Comparison of ENCODE assay signal across 7 mouse cellular contexts in the genomic region with DNA sequence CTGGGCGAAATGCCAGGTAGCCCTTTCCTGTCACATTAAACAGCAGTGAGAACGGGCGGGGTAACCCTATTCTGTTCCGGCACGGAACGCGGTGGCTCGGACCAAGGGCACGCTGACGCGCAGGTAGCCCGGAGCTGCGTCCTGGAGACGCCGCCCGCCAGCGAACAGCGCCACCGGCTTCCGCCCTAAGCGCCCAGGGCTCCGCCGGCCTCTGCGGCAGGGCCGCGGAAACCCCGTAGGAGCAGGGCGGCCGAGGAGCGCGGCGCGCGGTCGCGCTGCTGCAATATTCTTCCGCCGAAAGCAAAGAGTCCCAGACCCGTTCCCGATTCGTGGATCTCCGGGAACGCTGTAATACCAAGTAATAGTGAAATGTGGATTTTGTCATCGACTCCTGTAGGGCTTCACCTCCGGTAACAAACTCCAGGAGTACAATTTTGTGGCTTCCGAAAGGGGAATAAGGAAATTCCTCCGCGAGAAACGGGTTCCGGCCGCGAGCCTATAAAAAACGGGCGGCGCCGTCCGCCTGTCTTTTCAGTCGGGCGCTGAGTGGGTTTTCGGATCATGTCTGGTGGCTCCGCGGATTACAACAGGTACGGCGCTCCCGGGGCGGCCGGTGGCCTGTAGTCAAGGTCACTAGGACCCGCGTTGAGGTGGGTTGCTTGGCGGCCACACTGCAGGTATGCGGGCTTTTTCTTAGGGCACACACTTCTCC. TPM values are rescaled to one million over a fixed set of nuclear protein-coding genes. Genes with fewer than 3 reads are reported as not detected.
DNase-seq lines count a peak whose midpoint lies in the region; ATAC-seq lines count a peak whose summit lies in the region.

A gene (plus strand): TSS at position 214 of the 712 bp plus-strand sequence.

- peak within 1 kb of the TSS; percentile 98 for H3K9ac ChIP-seq in midbrain, embryonic 13.5 days (replicated peaks)

- peak within 1 kb of the TSS; percentile 96 for H3K4me2 ChIP-seq in midbrain, embryonic 13.5 days (replicated peaks)

- H3K36me3 ChIP-seq in embryonic facial prominence, embryonic 10.5 days (replicated peaks): peaks cover 43% of the 10 kb centered on the region
- peaks cover 43% of the 10 kb centered on the region for H3K36me3 ChIP-seq in limb, embryonic 10.5 days
- H3K36me3 ChIP-seq in midbrain, embryonic 13.5 days: peaks cover 38% of the 10 kb centered on the region

- peaks cover 31% of the 10 kb centered on the region for H3K4me1 ChIP-seq in embryonic facial prominence, embryonic 10.5 days
- peaks cover 21% of the 10 kb centered on the region for H3K4me1 ChIP-seq in limb, embryonic 10.5 days
- peaks cover 43% of the 10 kb centered on the region for H3K4me1 ChIP-seq in midbrain, embryonic 13.5 days (replicated peaks)

- no peaks in the 10 kb centered on the region for H3K27me3 ChIP-seq in embryonic facial prominence, embryonic 10.5 days (replicated peaks; ENCODE audit: low read depth, poor library complexity, severe bottlenecking)
- no peaks in the 10 kb centered on the region for H3K27me3 ChIP-seq in limb, embryonic 10.5 days (ENCODE audit: low read depth, poor library complexity, severe bottlenecking)
- 0 out of 2 replicates have a peak, but pooled peaks cover 6% of the 10 kb centered on the region for H3K27me3 ChIP-seq in midbrain, embryonic 13.5 days

- WGBS in embryonic facial prominence, embryonic 10.5 days: under 1% methylated on average over 71 of the region's 71 CpGs
- under 1% methylated on average over 71 of the region's 71 CpGs for WGBS in limb, embryonic 10.5 days
- WGBS in midbrain, embryonic 13.5 days: under 1% methylated on average over 70 of the region's 71 CpGs

- H3K9me3 ChIP-seq in embryonic facial prominence, embryonic 10.5 days: no peaks in the 10 kb centered on the region
- H3K9me3 ChIP-seq in limb, embryonic 10.5 days (replicated peaks): no peaks in the 10 kb centered on the region
- H3K9me3 ChIP-seq in midbrain, embryonic 13.5 days: no peaks in the 10 kb centered on the region

- H3K27ac ChIP-seq in embryonic facial prominence, embryonic 10.5 days (replicated peaks): peak within 1 kb of the TSS; percentile 98
- peak within 1 kb of the TSS; percentile 99 for H3K27ac ChIP-seq in limb, embryonic 10.5 days
- peak within 1 kb of the TSS; percentile 96 for H3K27ac ChIP-seq in midbrain, embryonic 13.5 days

- DNase-seq in adrenal gland, postnatal 10 days: peak; percentile 96
- DNase-seq in embryonic facial prominence, embryonic 10.5 days (ENCODE audit: low spot score): peak; percentile 93
- DNase-seq in kidney, adult 11 months: peak; percentile 90
- DNase-seq in limb, embryonic 10.5 days (ENCODE audit: low spot score): peak; percentile 91
- peak; percentile 88 for DNase-seq in spleen, adult 12 weeks (ENCODE audit: low spot score)

- peak within 1 kb of the TSS; percentile 79 for H3K4me3 ChIP-seq in embryonic facial prominence, embryonic 10.5 days
- H3K4me3 ChIP-seq in limb, embryonic 10.5 days: peak within 1 kb of the TSS; percentile 96
- peak within 1 kb of the TSS; percentile 81 for H3K4me3 ChIP-seq in midbrain, embryonic 13.5 days (replicated peaks)

- peak; percentile 64 for ATAC-seq in granulocyte monocyte progenitor cell, adult 5-6 weeks (replicated peaks; ENCODE audit: poor library complexity, severe bottlenecking)
- ATAC-seq in midbrain, embryonic 13.5 days: peak; percentile 93

RNA-seq across cellular contexts. Expression of the gene that starts here (rescaled TPM):
- total RNA-seq in adrenal gland, postnatal 10 days (2021): 100 to 1,000 TPM; 295 to 433 TPM
- 170 and 177 TPM in 2 replicates for polyA plus RNA-seq in embryonic facial prominence, embryonic 10.5 days (2016; fragmentation: Nextera tagmentation; extraction: Ambion mirVana)
- total RNA-seq in granulocyte monocyte progenitor cell, adult 5-6 weeks (2014; fragmentation: Nextera tagmentation): 322 and 433 TPM in 2 replicates
- 678 and 830 TPM in 2 replicates for total RNA-seq in granulocyte monocyte progenitor cell, adult 5-6 weeks (2017)
- polyA plus RNA-seq in limb, embryonic 10.5 days (2016; fragmentation: Nextera tagmentation; extraction: Ambion mirVana): 161 and 181 TPM in 2 replicates
- polyA plus RNA-seq in midbrain, embryonic 13.5 days (2015; fragmentation: Nextera tagmentation; extraction: Ambion mirVana): 281 and 302 TPM in 2 replicates

Comparison
In these comparisons a context has a peak if more than half of its experiments do, and no peak if none do; other contexts are left out.
1. Peak in every context shown above with its lines: DNase-seq, ATAC-seq, H3K4me3 ChIP-seq and H3K27ac ChIP-seq.